Mouse (Mus musculus): ENCODE data around the gene Rab42.

- TF ChIP-seq CTCF (conservative IDR thresholded peaks at IDR 0.05; ENCODE audit: low read length) (no peak), NANOG (IDR thresholded peaks at IDR 0.05; ENCODE audit: borderline replicate concordance, low read length) (no peak)
These were observed 49.6 kb upstream of the Rab42 start for GRCm38 (mm10) chr4:132352739-132353138.
